Mouse (Mus musculus) embryonic facial prominence, embryonic 15.5 days (tissue): Measurements from ENCODE around the gene Acap3. TPM values are rescaled to one million over a fixed set of nuclear protein-coding genes. Genes with fewer than 3 reads are reported as not detected.

ENCODE experiments used
- ATAC-seq: fragments of 200-750 bp; cut with Nextera tagmentation; 2 replicates; pipeline ENCODE4 v1.8.0; 2017; ENCODE audit warnings: low read depth, moderate TSS enrichment; ENCODE audit not compliant: insufficient number of reproducible peaks, low FRiP score, low TSS enrichment
- H3K27ac ChIP-seq: fragments of 300-500 bp; sonication (generic); replicated peaks from 2 replicates; pipeline ENCODE4 v1.5.1; 2015; ENCODE audit warnings: mild to moderate bottlenecking, inconsistent platforms
- H3K27me3 ChIP-seq: fragments of 300-500 bp; sonication (generic); 2 replicates; pipeline ENCODE4 v1.6.1; 2015; ENCODE audit warnings: inconsistent platforms
- H3K36me3 ChIP-seq: fragments of 300-500 bp; sonication (generic); 2 replicates; pipeline ENCODE4 v1.6.1; 2015; ENCODE audit warnings: mild to moderate bottlenecking, inconsistent platforms
- H3K4me1 ChIP-seq: fragments of 300-500 bp; sonication (generic); 2 replicates; pipeline ENCODE4 v1.6.1; 2015; ENCODE audit warnings: inconsistent platforms
- H3K4me2 ChIP-seq: fragments of 300-500 bp; sonication (generic); replicated peaks from 2 replicates; pipeline ENCODE4 v1.6.1; 2015; ENCODE audit warnings: mild to moderate bottlenecking, inconsistent platforms
- H3K4me3 ChIP-seq: fragments of 300-500 bp; sonication (generic); replicated peaks from 2 replicates; pipeline ENCODE4 v1.5.1; 2015; ENCODE audit warnings: mild to moderate bottlenecking, inconsistent platforms
- H3K9ac ChIP-seq: fragments of 300-500 bp; sonication (generic); 2 replicates; pipeline ENCODE4 v1.6.1; 2015; ENCODE audit warnings: inconsistent platforms
- H3K9me3 ChIP-seq: fragments of 300-500 bp; sonication (generic); replicated peaks from 2 replicates; pipeline ENCODE4 v1.6.1; 2016; ENCODE audit warnings: inconsistent platforms
- WGBS: fragments of 180-500 bp; shearing (Covaris S2); methylation state at CpG from one replicate; pipeline ENCODE4 v1.1.7; 2015; 5-methylcytosine and 5-hydroxymethylcytosine counted together
- polyA plus RNA-seq: library from polyadenylated mRNA; unstranded; fragments of >200 nt; fragmentation: Nextera tagmentation; extraction: Ambion mirVana; gene quantifications from 2 replicates; pipeline ENCODE4 v1.2.1, GENCODE M21; 2015

Acap3 gene
- 25.1 and 26.2 TPM in 2 replicates for polyA plus RNA-seq

DNA sequence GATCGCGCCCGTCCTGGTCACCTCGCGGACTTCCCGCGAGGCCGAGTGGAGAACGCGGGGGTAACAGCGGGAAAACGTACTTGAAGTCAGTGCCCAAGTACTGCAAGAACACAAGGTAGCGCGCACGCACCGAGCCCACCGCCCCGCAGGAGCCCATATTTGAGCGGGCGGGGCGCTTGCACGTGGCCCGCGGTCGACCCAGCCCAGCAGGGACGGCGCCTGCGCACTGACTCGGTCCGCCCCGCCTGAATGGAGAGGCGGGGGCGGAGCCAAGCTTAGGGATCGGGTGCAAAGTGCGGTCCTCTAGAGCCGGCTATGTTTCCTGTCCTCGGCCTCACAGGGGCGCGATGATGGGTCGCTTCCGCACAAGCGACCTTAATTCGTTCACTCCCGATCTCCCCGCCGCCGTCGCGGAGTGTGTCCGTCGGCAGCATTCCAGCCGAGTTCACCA, at the start of gene Acap3, which contains the start of gene Pusl1:
Acap3 (plus strand) TSS at position 272 of the 451 bp plus-strand sequence.
Pusl1 (minus strand) TSS at position 231 of the 451 bp plus-strand sequence.
- WGBS: under 1% methylated on average over 52 of the region's 52 CpGs
- peaks cover 41% of the 10 kb centered on the region for H3K36me3 ChIP-seq
- H3K4me3 ChIP-seq: peak within 1 kb of the TSS; percentile 90
- H3K9ac ChIP-seq: peak within 1 kb of the TSS; percentile 95
- H3K27me3 ChIP-seq: no peaks in the 10 kb centered on the region
- H3K4me1 ChIP-seq: peaks cover 43% of the 10 kb centered on the region
- H3K27ac ChIP-seq: peak within 1 kb of the TSS; percentile 98
- peak; percentile 92 for ATAC-seq
- peak within 1 kb of the TSS; percentile 94 for H3K4me2 ChIP-seq
- H3K9me3 ChIP-seq: no peaks in the 10 kb centered on the region

DNA sequence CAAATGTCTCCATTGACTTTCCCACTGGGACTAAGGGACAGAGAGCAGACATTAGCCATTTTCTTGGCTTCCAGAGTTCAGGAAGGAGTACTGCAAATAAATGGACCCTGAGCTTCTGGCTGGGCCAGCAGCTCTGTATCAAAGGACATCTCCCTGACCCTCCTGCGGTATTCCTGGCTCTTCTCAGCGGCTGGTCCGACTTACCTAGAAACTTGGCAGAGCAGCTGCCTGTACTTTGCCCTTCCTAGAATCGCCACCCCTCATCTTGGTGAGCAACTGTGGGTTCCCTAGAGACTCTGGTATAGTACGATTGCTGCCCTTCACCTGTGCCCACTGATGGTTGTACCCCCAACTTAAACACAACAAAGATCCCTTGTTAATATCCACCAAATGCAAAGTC, 48.4 kb upstream of the Acap3 start:
- 93% methylated on average over 5 of the region's 5 CpGs for WGBS
- peaks cover 45% of the 10 kb centered on the region for H3K4me1 ChIP-seq
- no peak overlapping the region for H3K27ac ChIP-seq
- no peaks in the 10 kb centered on the region for H3K9me3 ChIP-seq
- H3K36me3 ChIP-seq: peaks cover 17% of the 10 kb centered on the region
- no peak overlapping the region for H3K4me2 ChIP-seq
- H3K27me3 ChIP-seq: no peaks in the 10 kb centered on the region
- ATAC-seq: no peak
- no peak overlapping the region for H3K9ac ChIP-seq
- H3K4me3 ChIP-seq: no peak overlapping the region

DNA sequence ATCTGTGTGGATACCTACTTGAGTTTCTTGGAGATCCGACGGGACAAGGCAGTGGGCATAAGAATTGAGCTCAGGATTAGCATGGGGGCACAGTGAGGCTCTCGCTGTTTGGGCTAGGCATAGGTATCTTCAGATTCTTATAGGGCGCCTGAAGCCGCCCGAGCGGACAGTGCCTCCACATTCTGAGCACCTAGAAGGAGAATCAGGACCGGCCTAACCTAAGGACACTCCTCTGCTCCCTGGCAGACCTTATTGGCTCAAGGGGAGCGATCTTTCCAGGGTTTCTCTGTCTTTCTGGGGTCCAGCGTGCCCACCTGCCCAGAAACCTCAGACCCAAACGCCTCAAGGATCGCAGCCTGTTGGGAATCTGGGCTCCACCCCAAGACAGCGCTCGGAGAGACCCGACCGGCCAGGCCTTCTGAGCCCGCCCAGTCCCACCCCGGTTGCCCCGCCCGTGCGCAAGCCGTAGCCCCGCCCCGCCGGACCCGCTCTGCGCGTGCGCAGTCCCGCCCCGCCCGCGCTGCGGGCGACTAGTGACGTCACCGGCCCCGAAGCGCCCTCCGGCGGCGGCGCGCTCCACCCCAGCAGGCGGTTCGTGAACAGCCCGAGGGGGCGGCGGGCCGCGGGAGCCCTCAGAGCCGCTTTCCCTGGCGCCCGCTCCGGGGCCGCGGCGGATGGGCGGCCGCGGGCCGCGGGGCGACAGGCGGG, 44.6 kb upstream of the Acap3 start, which contains the start of gene Dvl1:
Dvl1 (plus strand) TSS at position 532 of the 708 bp plus-strand sequence.
- H3K9me3 ChIP-seq: no peaks in the 10 kb centered on the region
- peak within 1 kb of the TSS; percentile 84 for H3K4me3 ChIP-seq
- no peaks in the 10 kb centered on the region for H3K27me3 ChIP-seq
- peaks cover 17% of the 10 kb centered on the region for H3K36me3 ChIP-seq
- H3K9ac ChIP-seq: peak within 1 kb of the TSS; percentile 84
- H3K4me2 ChIP-seq: peak within 1 kb of the TSS; percentile 93
- peaks cover 32% of the 10 kb centered on the region for H3K4me1 ChIP-seq
- H3K27ac ChIP-seq: peak within 1 kb of the TSS; percentile 79
- peak; percentile 89 for ATAC-seq
- 3% methylated on average over 48 of the region's 65 CpGs for WGBS

DNA sequence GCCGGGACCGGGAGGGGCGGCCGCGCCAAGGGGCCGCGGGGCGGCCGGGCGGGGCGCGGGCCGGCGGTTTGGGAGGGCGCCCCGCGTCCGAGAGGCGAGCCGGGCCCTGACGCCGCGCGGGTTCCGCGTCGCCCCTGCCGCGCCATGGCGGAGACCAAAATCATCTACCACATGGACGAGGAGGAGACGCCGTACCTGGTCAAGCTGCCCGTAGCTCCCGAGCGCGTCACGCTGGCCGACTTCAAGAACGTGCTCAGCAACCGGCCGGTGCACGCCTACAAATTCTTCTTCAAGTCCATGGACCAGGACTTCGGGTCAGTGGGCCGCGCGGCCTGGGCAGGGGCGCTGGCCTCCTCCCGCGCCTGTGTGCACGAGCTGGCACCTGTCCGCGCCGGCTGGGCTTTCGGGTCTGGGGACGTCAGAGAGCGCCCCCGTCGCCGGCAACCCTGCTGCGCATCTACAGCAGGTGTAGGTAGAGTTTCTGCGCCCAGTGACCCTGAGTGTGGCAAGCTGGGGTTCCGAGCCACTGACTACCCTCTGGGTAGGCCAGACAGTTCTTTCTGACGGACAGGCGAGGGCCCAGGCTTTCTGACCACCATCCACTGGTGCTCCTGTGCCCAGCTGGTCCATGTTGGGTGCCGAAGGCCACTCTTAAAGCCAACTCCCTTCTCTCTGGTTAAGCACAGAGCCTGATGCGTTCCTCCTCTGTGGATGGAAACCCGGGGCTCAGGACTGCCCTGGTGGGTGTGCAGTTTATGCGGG, 43.9 kb upstream of the Acap3 start:
- Histone ChIP-seq H3K36me3 (peaks cover 12% of the 10 kb centered on the region), H3K4me1 (peaks cover 32% of the 10 kb centered on the region), H3K4me2 (peak overlapping the region; percentile 93), H3K9me3 (no peaks in the 10 kb centered on the region), H3K9ac (peak overlapping the region; percentile 84), H3K27ac (peak overlapping the region; percentile 48), H3K27me3 (no peaks in the 10 kb centered on the region), H3K4me3 (peak overlapping the region; percentile 84)
- ATAC-seq: peak; percentile 5; the same call in 1 of the 2 replicates
- WGBS: 1% methylated on average over 62 of the region's 69 CpGs

DNA sequence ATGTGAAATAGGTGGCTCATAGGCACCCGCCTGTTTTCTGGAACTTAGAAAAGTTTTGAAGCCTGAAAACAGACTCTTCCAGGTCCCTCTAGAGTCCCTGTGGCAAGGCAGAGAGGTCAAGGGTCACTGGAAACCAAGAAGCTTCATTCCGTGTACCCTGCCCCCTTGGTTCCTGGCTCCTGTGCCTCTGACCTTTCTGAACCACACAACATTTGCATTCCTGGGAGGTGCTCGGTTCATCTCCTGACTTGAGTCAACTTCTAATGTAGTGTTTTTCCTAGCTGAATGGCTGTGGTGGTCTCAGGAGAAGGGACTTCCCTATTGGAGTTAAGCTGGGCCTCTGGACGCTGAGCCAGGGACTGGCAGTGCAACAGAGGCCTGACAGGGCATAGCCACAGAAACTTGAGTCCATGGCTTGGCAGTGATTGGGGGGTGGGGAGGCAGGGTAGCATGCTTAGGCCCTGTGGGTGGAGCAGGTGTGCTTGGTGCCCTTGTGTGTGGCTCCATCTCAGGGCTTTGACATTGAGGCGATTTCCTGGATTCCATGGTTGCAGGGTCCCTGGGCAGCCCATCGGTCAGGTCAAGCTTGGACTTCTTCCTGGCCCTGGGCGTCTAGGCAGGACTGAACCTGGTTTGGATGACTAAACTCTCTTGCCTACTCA, 43.1 kb upstream of the Acap3 start:
- peak overlapping the region; percentile 84; the same call in 1 of the 2 replicates for H3K9ac ChIP-seq
- peak overlapping the region; percentile 93 for H3K4me2 ChIP-seq
- WGBS: 58% methylated on average over 7 of the region's 7 CpGs
- H3K4me1 ChIP-seq: peaks cover 32% of the 10 kb centered on the region
- no peak overlapping the region for H3K27ac ChIP-seq
- no peaks in the 10 kb centered on the region for H3K27me3 ChIP-seq
- peaks cover 10% of the 10 kb centered on the region for H3K36me3 ChIP-seq
- no peak for ATAC-seq
- no peaks in the 10 kb centered on the region for H3K9me3 ChIP-seq
- H3K4me3 ChIP-seq: peak overlapping the region; percentile 84

DNA sequence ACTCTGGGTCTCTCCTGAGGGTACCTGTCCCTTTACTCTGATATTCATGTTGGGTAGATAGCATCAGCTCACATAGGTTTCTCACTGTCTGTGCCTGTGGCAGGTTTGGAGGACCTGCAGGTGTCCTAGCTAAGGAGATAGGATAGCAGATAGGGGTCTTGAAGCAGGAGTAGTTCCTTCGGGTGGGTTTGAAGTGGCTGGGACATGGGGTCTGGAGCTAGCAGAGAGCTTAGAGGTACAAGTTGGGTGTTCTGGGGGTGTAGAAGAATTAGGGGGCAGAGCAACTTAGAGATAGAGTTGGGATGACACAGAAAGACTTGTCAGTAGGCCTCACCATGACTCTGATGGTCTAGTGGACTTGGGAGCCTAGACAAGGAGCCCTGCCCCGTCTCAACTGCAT, 42.2 kb upstream of the Acap3 start:
- Histone ChIP-seq H3K27ac (no peak overlapping the region), H3K9ac (no peak overlapping the region), H3K9me3 (no peaks in the 10 kb centered on the region), H3K36me3 (peaks cover 9% of the 10 kb centered on the region), H3K4me1 (peaks cover 32% of the 10 kb centered on the region), H3K4me3 (no peak overlapping the region), H3K27me3 (no peaks in the 10 kb centered on the region), H3K4me2 (no peak overlapping the region)
- no peak for ATAC-seq
- 87% methylated on average over 2 of the region's 2 CpGs for WGBS

DNA sequence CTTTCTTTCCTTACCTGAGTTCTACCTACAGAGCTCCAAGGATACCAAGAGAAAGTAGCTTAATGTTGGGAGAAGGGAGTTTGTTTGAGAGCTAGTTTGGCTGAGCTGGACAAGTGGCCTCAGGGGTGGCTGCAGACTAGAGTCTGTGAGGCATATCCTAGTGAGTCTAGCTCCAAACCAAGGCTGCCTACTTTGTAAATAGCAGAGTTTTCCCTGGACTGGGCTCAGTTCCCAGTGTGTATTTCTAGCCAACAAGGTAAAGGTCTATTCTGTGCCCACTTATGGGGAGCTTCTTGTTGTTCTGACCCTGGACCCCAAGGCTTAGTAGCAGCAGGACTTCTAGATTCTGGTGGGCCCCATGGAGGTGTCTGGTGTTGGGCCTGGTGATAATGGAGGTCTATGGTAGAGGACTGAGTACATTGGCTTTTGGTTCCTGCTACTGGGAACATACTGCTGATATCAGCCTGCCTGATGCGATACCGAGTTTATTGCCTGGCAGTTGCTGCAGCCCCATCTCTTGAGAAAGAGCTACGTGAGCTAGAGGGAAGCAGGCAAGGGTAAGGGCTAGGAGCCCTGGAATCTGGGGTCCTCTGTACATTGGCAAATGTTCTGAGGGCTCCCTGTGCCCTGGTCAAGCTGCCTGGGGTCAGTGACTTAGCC, 41.7 kb upstream of the Acap3 start:
- no peak overlapping the region for H3K4me3 ChIP-seq
- no peak overlapping the region for H3K4me2 ChIP-seq
- no peak overlapping the region for H3K27ac ChIP-seq
- H3K36me3 ChIP-seq: peaks cover 15% of the 10 kb centered on the region
- no peaks in the 10 kb centered on the region for H3K27me3 ChIP-seq
- H3K4me1 ChIP-seq: peaks cover 32% of the 10 kb centered on the region
- ATAC-seq: no peak
- WGBS: 93% methylated on average over 3 of the region's 3 CpGs
- no peaks in the 10 kb centered on the region for H3K9me3 ChIP-seq
- H3K9ac ChIP-seq: no peak overlapping the region

DNA sequence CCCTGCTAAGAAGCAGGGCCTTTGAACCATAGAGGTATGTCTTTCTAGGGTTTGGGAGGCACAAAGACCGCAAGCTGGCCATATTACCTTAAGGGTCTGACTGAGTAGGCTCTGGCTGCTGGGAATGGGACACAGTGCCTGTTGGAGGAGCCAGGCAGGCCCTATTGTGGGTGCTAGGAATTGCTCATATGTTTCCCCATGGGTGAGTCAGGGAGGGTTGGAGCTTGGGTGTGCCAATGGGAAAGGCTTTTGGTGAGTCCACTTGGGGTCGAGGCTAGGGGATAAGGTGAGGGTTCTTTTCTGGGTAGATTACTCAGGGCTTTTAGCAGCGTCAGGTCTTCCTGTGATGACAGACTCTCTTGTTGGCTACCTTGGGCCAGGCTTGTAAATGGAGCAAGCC, 40.3 kb upstream of the Acap3 start:
- ATAC-seq: no peak
- H3K4me3 ChIP-seq: no peak overlapping the region
- no peak overlapping the region for H3K4me2 ChIP-seq
- H3K4me1 ChIP-seq: peaks cover 32% of the 10 kb centered on the region
- H3K9me3 ChIP-seq: no peaks in the 10 kb centered on the region
- H3K27ac ChIP-seq: no peak overlapping the region
- WGBS: 88% methylated on average over 3 of the region's 3 CpGs
- peaks cover 29% of the 10 kb centered on the region for H3K36me3 ChIP-seq
- H3K27me3 ChIP-seq: no peaks in the 10 kb centered on the region
- H3K9ac ChIP-seq: no peak overlapping the region

DNA sequence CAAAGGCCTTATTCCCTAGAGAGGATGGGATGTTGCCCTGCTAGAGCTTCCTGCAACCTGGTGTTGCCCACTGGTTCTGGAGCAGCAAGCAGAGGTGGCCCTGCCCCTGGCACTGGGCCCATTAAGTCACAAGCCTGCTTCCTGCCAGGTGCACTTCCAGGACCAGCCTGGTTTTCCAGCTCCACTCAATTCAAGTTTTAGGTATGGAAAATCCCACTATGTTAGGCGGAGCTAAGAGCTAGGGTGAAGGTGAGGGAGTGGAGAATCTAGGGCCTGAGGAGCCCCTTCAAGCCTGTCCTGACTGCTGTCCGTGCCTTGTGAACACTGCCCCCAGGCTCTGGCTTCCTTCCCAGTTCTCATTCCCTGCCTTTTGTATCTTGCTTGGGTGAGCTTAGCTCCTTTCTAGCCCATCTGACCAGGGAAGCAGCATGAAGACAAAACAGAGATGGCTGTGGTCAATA, 39.6 kb upstream of the Acap3 start:
- no peak for ATAC-seq
- Histone ChIP-seq H3K27me3 (no peaks in the 10 kb centered on the region), H3K9me3 (no peaks in the 10 kb centered on the region), H3K4me2 (no peak overlapping the region), H3K4me3 (no peak overlapping the region), H3K27ac (no peak overlapping the region), H3K9ac (no peak overlapping the region), H3K36me3 (peaks cover 33% of the 10 kb centered on the region), H3K4me1 (peaks cover 26% of the 10 kb centered on the region)
- WGBS: 57% methylated on average over 2 of the region's 2 CpGs

DNA sequence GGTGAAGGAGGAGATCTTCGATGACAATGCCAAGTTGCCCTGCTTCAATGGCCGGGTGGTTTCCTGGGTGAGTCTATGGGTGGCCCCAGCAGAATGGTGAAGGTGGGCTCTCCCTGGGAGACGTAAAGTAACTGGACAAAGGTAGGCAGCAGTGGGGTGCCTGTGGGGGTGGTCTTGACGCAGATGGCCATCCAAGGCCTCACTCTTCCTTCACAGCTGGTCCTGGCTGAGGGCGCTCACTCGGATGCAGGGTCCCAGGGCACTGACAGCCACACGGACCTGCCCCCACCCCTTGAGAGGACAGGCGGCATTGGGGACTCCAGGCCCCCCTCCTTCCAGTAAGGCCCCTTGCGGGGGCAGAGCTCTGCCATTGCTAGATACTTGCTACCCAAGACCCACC, 38.2 kb upstream of the Acap3 start:
- ATAC-seq: no peak
- H3K4me1 ChIP-seq: peaks cover 19% of the 10 kb centered on the region
- no peak overlapping the region for H3K9ac ChIP-seq
- H3K4me3 ChIP-seq: no peak overlapping the region
- peaks cover 48% of the 10 kb centered on the region for H3K36me3 ChIP-seq
- 91% methylated on average over 9 of the region's 9 CpGs for WGBS
- no peaks in the 10 kb centered on the region for H3K27me3 ChIP-seq
- no peak overlapping the region for H3K27ac ChIP-seq
- H3K9me3 ChIP-seq: no peaks in the 10 kb centered on the region
- H3K4me2 ChIP-seq: no peak overlapping the region
